Mouse (Mus musculus) lung, postnatal 10 days (tissue): ENCODE results near the gene Znhit6.
A peak's percentile ranks its signal among the peaks of the same experiment; 100 is the strongest.

Experiments used
- DNase-seq: peaks from one replicate; pipeline ENCODE4 v3.0.0; 2021

Znhit6 gene

DNA sequence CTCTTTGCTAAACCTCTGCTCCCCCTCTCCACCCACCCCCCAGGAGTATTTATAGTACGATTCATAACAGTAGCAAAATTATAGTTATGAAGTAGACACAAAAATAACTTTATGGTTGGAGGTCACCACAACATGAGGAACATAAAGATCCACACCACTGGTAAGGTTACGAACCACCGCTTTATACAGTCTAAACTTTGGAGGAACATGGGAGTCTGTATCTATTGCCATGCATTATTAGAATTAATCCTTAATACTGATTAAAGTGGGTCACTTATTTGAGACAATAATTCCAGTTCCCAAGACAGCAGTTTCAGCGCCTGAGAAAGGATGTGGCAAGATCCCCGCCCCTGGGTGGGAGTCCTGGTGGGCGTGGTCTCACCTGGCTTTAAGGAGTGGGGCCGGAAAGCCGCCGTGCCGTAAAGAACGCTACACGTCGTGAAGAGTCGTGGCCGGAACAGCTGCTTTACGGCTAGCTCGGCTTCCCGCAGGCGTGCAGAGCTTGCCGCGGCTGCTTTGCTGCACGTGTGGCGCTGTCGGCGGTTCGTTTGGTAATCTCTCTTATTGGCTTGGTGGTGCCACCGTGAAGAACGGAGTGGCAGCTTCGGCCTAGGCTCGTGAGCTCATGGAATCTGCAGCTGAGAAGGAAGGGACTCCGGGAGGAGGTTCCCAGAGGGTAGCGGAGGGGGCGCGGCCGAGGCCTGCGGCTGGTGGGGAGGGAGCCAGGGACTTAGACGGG lies at the start of gene Znhit6:
Gene Znhit6 (plus strand): TSS at position 463 of the 739 bp plus-strand sequence.
- DNase-seq: peak; percentile 96

DNA sequence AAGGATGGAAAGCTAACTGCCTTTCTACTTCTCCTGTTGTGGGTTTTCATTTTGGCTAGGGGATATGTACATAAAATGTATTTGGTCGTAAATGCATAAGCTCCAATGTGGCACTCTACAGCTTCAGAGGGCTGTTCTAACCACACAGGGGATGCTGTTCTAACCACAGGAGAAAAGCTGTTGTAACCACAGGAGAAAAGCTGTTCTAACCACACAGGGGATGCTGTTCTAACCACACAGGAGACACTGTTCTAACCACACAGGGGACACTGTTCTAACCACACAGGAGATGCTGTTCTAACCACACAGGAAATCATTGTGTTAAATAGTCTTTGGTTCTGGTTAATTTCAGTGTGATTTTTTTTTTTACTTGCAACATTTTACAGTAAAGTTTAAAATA lies 38.1 kb upstream of the Znhit6 start:
- DNase-seq: no peak

DNA sequence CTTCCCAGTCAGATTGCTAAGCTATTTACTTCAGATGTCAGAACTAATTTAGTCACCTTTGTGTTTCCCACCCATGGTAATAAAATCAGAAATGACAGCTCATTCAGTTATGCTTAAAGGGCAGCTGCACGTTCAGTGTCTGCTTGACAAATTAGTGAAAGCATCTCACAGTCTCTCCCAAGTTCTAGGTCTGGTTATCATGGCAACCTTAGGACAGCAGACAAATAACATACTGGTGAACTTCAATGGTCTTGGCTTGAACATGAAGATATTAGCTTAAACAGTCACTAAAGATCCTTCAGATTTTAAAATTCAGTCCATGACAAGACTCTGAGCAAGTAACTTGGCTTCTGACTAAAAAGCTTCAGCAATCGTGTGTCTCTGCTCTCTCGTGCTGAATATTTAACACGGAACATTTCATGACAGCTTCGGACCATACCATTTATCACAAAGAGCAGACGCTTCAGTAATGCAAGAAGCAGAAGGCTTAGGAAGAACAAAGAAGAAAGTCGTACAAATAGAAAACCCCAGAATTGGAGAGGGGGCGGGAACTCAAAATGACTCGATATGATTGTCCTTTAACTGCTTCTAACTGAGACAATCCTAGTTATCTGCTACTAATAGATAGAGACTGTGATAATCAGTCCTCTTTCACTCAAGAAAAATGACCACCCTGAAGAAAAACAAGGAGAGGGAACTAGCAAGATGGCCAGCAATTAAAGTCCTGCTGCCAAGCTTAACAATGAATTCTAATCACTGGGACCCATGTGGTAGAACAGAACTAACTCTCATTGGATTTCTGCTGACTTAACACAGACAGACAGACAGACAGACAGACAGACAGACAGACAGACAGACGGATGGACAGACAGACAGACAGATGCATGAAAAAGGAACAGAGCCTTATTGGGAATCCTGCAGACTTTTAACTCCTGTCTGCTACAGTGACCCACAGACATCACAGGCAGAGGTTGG lies 27.3 kb upstream of the Znhit6 start:
- no peak for DNase-seq

DNA sequence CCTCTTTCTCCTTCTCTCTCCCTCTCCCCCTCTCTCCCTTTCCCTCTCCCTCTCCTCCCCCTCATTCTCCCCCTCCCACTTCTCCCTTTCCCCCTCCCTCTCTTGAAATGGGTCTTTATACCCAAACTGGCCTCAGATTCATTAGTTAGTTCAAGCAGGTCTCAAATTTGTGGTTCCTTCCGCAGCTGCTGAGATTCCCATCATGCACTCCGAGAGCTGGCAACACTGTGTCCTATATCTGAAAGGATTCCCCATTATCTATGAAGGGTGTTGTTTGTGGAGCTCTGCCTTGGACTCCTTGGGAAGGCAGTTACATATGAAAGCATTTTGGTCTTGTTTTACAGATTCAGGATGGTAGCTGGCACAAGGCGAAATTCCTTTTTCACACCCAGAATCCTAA lies 25.8 kb upstream of the Znhit6 start:
- DNase-seq: no peak

DNA sequence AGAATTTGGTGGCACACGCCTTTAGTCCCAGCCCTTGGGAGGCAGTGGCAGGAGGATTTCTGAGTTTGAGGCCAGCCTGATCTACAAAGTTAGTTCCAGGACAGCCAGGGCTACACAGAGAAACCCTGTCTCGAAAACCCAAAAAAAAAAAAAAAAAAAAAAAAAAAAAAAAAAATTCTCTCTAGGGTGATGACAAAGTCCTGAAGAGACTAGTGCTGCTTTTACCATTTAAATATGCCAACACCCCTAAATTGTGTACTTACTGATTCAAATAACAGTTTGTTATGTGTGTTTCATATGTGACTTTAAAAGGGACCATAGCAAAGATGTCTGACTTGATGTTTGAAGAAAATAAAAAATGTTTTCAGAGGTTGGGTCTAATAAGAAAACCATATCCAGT lies 21.6 kb upstream of the Znhit6 start:
- DNase-seq: no peak

DNA sequence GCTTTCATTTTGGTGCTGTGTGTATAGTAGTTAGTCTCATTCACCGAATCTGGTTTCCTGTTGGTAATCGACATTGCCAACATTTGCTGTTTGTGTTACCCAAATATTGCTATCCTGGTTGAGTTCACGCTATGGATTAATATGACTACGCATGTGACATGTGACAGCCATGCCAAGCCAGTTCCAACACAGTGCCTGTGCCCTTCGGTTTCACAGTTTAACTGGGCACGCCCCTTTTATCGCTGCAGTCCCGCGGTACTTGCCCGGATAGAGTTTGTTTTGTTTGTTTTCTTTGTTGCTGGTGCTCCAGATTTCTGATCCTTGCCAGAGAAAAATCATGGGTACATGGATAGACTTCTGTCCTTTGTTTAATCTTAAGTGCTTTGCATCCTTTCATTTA lies 19.8 kb upstream of the Znhit6 start:
- DNase-seq: no peak

DNA sequence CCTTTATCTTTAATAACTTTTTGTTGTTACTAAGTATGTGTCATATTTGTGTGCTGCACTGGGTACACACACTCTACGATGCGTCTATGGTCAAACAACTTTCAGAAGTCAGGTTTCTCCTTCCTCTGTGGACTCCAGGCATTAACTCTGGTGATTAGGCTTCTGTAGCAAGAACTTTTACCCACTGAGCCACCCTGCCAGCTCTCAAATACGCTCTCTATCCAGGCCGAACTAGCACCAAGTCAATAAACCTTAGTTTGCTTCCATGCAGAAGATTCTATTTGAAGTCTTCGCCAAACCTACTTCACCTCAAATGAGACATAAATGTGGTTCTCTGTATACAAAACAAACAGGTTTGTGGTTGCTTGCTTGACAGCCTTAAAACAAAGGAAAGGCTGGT lies 16.3 kb upstream of the Znhit6 start:
- no peak for DNase-seq

DNA sequence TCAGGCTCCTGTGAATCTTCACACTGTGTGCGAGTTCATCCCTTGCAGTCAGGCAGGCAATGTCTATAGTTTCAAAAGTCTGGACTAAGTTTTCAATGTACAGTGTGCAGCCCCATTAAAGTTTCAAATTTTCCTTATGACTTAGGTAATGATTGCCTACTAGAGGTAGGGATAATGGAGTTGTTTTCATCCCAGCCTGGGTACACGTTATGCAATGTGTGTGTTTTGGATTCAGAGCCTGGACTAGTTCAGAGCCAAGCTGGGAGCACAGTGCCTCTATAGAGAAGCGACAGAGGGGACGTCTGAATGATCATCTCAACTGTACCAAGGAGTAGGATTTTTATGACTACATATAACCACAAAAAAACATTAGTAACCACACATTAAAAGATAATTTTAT lies 15.9 kb upstream of the Znhit6 start:
- DNase-seq: no peak

DNA sequence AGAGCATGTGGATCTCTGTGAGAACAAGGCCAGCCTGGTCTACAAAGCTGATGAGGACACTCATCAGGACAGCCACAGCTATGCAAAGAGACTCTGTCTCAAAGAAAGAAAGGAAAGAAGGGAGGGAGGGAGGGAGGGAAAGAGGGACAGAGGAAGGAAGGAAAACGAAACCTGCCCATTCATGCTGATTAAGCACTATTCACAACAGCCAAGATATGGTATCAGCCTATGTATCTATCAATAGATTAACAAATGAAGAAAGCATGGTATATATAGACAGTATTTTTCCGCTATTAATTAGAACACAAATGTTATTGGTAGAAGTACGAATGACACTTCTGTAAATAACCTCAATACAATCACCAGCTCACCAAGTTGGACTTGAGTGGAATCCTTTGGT lies 1.5 kb upstream of the Znhit6 start:
- no peak for DNase-seq

DNA sequence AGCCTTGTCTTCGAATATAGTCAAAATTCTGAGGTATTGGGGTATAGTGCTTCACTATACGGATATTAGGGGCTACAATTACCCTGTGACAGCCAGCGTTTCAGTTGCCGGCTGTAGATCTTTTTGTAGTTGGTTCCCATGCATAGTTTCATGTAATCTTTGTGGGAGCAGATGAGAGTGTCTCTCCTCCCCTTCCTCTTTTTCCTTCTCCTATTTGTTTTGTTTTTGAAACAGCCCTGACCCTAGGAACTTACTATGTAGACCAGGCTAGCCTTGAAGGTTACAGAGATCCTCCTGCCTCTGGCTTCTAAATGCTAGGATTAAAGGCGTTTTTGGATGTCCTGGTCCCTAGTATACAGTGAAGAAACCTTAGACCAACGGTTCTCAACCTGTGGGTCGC lies 665 bp upstream of the Znhit6 start:
- DNase-seq: no peak

DNA sequence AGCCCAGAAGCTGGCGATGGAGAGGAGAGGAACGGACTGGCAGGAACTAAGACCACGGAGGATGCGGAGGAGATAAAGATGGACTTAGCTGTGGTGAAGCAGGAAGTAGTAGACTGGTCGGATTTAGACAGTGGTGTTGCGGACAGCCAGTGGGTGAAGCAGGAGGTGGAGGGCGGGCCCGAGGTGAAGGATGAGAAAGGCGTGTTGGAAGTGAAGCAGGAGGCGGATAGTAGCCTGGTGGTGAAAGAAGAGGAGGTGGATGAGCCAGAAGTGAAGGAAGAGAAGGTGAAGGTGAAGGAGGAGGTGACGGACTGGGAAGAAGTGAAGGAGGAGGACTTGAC lies 447 bp downstream of the Znhit6 start:
- no peak for DNase-seq

DNA sequence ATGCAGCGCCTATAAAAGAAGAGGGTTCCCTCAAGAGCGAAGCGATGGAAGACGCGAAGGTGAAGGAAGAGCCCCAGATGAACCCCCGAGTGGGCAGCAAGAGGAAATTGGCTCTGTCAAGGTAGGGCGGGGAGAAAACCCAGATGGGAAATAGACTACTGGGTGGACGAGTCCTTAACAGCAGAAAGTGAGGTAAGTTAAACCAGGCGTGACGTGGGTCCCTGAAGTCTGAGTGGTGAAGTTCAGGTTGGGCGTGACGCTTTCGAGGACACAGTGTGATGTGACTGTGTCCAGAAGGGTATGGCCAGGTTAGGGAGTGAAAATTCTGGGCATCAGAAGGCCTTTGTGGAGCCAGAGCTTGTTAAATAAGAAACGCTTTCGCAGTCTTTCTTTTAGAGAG lies 871 bp downstream of the Znhit6 start:
- no peak for DNase-seq

DNA sequence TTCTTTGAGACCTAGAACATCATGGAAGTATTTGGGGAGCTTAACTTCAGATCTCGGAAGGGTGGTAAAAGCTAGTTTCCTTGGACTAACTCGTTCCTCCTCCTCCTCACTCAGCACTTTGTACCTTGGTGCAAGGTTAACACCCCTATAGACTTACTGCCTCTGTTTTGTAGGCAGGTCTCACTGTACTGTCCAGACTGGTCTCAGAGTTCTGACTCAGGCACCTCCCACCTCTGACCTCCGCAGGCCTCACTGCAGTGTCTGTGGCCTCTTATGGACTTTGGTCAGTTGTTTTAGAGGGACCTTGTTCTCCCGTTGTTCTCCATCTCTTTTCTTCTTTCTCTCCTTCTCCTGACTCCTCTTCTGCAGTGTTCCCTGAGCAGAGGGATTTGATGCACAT lies 7.0 kb downstream of the Znhit6 start:
- DNase-seq: no peak

DNA sequence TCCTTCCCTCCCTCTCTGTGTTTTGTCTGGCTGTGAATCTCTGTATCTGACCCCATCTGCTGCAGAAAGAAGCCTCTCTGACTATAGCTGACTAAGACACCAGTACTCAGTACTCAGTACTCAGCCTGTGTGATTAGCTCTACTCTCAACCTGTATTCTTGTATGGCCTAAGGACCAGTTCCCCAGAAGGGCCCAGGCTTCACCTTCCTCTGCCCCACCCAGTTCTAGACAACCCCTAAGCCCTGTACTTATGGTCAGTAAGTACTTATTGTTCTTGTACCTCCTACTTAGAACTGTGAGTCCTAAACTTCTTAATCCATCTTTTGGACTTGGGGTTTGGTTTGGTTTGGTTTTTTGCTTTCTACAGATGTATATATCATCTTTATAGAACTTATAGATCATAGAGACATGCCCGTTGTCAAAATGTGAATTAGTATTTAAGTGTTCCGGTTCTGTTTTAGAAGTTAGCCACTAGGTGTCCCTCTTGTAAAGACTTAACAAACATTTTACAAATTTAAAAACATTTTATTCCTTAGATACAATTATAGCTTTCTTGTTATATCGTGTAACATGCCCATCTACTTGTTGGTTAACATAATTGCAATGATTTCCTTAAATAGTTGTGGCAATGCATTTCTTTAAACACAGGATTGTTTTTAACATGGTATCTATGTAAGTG lies 7.7 kb downstream of the Znhit6 start:
- no peak for DNase-seq

DNA sequence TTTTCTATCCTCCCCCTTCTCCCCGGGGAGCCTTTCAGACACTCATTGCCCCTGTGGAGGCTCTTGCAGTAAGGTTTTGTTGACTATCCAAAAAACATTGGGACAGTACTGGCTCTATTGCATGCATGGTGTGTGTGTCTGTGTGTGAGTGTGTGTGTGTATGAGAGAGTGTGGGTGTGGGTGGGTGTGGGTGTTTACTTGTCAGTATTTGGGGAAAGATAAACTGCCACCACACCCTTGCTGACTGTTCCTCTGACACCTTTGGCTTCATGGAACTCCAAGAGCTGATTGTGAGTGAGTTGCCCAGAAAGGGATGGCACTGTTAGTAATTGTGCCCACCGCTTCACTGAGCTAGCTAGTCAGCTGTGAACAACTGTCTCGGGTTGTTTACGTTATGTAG lies 14.6 kb downstream of the Znhit6 start:
- DNase-seq: no peak

DNA sequence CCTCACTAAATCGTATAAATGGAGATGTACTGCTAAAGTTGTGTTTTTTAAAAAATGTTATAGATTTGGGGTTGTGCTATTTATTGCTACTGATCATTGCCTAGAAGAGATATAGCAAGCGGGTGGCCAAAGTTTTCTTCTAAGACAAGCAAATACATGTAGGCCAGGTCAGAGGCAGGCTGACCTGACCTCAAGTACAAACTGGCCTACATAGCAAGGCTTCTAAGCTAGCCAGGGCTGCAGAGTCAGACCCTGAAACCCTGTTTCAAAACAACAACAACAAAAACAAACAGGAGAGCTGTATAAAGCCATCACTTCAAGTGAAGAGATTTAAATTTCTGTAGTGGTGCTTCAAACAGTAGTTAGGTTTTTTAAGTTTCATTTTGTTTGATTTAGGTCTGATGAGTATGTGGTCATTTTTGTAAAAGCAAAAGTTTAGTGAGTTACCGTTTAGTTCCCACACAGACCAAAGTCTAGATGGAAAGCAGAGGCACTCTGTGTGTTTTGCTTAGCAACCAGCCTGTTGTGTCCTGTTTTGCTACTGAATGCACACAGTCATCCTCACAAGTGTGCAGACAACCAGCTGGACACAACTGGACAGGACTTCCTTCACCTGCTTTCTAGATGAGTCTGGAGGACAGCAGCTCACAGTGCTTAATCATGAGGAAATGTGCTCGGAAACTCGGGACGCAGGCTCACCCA lies 16.0 kb downstream of the Znhit6 start:
- DNase-seq: no peak

DNA sequence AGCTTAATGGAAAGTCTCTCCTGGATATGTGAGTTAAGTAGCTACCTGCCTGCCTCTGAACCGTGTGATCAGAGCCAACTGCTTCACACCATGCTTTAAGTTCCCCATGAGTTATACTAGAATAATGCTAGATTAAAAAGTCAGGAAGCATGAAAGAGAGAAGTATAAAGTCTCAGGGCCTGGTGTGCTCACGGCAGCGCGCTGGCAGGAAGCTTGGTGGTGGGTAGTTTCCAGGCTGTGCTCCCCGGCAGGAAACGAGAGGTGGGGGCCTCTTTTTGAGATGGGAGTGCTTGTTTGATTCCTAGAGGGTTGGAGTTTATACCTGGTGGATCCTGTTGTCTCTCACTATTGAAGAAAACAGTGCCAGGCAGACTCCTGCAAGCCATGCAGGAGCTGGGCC lies 19.3 kb downstream of the Znhit6 start:
- no peak for DNase-seq

DNA sequence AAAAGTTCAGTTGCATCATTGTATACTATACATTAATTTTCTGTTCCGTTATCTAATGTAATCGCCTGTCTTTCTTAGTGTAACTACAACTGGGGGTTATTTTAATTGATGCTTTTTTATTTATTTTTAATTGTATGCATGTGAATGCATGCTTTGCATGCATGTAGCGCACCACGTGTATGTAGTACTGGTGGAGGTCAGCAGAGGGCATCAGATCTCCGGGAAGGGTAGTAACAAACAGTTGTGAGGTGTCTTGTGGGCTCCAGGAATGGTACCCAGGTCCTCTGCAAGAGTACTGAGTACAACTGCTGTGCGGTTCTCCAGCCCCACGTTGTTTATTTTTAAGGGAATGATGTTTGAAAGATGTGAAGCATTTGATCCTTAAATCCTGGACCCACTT lies 23.1 kb downstream of the Znhit6 start:
- DNase-seq: no peak

DNA sequence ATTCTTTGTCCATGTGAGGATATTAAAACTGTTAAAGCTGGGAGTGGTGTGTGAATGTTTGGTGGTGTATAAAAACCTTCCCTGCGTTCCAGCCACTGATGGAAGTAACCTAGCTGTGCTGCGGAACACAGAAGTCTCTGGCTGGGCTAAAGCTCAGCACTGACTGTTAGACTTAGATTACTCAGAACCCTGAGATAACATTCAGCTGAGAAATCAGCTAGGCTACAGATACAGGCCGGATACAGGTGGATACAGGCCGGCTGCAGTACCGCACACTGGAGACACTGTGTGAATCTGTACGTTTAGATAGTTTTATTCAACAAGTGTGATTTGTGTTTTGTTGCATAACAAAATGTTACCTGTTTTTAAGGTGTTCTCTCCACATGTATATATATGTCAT lies 24.8 kb downstream of the Znhit6 start:
- DNase-seq: no peak

DNA sequence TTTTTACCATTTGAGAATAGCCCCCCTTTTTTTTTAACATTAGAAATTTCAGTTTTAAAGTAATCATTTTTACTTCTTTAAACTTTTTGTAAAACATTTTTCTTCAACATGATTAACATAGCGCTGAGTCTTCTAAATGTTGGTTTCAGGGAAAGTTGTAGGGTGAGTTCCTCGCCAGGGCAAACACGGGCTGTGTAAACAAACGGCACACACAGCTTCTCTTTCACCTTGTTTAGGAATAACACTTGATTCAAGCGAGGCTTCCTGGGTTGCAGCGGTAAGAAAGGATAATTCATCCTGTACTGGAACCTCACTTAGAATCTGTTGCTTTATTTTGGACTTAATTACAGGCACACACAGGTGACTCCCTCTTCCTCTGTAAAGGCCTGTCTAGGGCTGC lies 25.3 kb downstream of the Znhit6 start:
- no peak for DNase-seq

DNA sequence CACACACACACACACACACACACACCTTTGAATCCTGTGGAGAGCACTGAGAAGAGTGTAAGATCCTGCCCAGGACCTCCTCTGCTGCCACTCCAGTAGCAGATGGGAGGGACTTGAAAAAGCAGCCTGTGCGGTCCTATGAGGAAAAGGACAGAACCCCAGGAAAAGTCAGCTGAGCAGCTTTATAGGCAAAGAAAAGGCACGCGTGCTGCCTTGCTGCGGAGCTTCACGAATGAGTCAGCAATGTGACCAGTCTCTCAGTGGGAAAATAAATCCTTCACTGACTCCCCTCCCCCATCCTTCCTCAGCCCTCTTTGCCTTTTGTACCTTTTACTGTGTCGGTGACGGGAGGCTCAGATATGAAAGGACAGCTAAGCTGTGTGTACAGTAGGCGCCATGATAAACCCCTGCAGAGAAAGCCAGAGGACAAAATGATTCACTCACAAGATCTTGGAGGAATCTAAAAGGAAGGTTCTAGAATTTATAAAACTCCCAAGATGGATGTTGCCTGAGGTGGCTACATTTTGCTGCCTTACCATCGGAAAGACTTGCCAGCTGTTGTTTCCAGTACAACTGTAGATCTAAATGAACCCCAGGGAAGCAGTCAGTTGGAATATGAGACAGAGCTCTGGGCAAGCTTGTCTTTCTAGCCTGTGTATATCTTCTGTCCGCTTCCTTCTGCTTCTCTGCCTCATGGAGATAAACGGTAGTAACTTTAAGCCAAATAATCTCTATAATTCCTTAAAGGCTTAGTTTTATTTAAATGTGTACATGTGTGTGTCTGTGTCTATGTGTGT lies 26.6 kb downstream of the Znhit6 start:
- no peak for DNase-seq

DNA sequence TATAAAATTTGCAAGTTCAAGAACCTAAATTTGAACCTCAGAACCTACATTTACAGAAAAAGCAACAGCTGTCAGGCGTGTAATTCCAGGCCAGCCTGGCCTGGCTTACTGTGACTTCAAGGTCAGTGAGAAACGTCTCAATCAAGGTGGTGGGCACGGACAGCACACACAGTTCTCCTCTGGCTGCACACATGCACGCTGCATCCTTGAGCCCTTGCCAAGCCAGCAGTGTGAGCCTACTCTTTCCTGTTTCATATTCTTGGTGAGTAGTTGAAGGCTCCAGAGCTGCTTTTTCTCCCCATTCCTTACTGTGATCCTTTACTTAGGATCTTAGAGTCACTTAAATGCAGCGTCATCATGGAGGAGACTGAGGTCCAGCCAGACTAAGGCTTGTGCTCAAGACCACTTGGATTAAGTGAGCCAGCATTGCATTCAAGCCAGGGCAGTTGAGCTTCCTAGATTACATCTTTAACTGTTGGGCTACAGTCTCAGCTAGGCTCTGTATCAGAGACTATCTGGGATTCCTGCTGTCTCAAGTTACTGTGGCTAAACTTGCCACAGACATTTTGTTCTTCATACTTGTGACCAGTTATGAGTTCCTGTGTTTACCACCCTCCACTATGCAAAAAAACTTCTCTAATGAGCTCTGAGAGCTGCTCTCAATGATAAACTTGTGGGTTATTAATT lies 29.6 kb downstream of the Znhit6 start:
- no peak for DNase-seq
